Mouse (Mus musculus) CD4-positive naive resting alpha-beta T cell, adult 76 days (primary cell): Measurements from ENCODE around the gene Nrg4. TPM values are rescaled to one million over a fixed set of nuclear protein-coding genes. Genes with fewer than 3 reads are reported as not detected.

Source experiments
- total RNA-seq: library from RNA; stranded (reverse); gene quantifications from one replicate; pipeline ENCODE4 v1.2.4, GENCODE M21; 2023

Gene Nrg4
- total RNA-seq, result 0.79 TPM

GRCm38 (mm10) chr9:55326515-55327233 lies at the start of gene Nrg4, which contains the start of gene Tmem266:
Nrg4 (minus strand) TSS chr9:55326844.
Tmem266 (plus strand) TSS chr9:55326913.

GRCm38 (mm10) chr9:55208790-55209481 lies 117.7 kb downstream of the Nrg4 start, which contains the start of gene Fbxo22:
Fbxo22 (plus strand) TSS chr9:55208925.

Other genes with a start within 250 kb of the Nrg4 start
- gene Ube2q2, start 178.0 kb downstream of the Nrg4 start, total RNA-seq, result 27.5 TPM
- 32.2 TPM for gene Fbxo22, start 117.9 kb downstream of the Nrg4 start, total RNA-seq
- gene Tmem266, start 69 bp upstream of the Nrg4 start, total RNA-seq, result not detected
- gene Etfa, start 185.4 kb upstream of the Nrg4 start, total RNA-seq, result 36.9 TPM
- gene Isl2, start 211.8 kb upstream of the Nrg4 start, total RNA-seq, result not detected